Mouse (Mus musculus) layer of hippocampus, adult 8-10 months (tissue): ENCODE results near the gene Adra1b. TPM values are rescaled to one million over a fixed set of nuclear protein-coding genes. Genes with fewer than 3 reads are reported as not detected.

ENCODE experiments used
- DNase-seq, 2 experiments: peaks; one replicate each; pipeline ENCODE4 v3.0.0; 2022; ENCODE audit warnings: low spot score in 2 of 2
- total RNA-seq, 4 experiments: library from RNA; stranded (reverse); gene quantifications; 2 replicates each; pipeline ENCODE4 v1.2.4; 2022

Adra1b gene
- total RNA-seq, 4 experiments from 2014 or later = 3.8 to 4.4 (median 3.9) TPM

DNA sequence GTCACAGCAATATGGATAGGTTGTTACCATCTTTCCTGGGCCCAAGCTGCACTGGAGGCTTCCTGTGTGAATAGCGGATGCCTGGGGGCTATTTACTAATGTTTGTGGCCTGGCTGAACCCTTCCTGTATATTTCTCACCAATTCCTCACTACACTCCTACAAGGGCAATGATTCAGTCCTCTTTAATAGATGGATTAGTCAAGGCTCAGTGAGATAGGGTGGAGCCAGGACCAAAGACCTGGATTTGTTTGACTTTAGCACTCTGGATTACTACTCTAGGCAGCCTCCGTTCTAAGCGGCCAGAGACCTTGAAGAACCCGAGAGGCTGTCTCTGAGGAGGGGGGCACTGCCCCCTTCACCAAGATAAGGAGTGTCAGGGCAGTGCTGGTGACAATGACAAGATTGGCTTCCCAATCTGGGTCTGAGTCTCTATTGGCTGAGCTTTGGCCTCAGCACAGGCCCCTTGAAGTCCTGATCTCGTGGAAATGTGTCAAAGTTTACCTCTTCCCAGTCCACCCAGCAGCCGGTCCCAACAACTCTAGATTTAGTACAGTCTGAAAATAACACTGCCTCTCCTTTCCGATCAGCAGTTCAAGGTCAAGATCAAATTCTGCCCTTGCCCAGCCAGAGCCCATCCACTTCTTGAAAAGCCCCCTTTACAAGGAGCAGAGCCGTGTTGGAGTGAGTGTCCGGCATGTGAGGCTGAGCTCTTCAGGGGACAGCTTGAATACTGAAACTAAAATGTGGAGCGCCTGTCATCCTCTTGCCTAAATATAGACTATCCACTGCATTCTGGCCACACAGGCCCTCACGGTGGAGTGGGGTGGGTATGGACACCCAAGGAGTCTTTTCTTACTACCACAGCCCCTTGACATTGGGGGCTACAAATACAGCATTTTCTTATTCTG is 80.2 kb downstream of the Adra1b start:
- no peak for DNase-seq

DNA sequence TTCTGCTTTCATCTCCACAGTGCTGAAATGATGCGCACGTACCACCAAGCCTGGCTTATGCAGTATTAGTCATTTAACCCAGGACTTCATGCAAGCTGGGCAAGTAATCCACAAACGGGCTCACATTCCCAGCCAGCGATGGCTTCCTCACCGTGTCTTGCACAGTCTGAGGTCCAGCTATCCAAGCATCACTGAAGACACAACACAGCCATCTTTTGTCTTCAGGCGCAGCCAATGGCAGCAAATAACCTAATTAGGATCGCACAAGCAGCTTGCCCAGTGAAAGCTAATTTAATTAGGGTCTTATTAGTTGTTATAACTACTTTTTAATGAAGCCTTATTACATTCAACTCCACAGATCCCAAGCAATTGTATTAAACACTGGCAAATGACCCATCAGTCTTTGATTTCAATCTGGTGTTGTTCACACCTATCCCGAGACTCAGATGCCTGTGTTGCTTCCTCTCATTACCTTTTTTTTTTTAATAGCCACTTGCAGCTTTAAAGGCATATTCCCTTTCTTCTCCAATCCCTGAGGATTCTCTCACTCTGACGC is 83.6 kb downstream of the Adra1b start:
- DNase-seq = no peak

DNA sequence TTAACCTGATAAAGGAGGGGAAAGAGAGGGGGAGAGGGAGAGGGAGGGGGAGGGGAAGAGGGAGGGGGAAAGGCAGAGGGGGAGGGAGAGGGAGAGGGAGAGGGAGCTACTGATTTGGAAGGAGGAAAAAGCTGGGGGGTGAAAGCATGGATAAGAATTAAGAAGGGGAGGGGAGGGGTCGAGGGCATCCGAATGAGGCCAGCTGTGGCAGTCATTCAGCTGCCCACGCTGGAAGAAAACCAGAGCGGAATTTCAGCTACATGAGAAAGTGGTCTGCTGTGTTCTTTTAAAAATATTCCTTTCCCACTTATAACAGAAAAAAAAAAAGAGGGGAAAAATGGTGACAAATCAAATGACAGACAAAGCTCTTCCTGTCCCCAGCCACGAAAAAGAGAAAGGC is 88.5 kb downstream of the Adra1b start:
- no peak for DNase-seq

DNA sequence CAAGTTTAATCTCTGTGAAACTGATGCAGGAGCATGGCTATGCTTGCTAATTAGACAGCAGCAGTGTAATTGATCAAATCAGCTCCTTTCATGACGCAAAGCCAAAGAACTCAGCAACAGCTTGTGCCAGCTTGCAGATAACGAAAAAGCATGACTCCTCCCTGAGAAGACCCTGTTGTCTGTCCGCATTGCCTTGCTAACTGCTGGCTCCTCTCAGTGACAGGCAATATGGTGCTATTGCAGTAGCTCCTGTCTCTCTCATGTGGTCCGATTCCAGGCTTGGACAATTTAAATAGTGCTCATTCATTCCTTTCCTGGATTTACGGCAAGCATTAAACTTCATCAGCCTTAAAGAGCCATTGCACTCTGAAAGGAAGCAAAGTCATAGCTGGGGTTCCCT is 93.3 kb downstream of the Adra1b start:
- no peak for DNase-seq

DNA sequence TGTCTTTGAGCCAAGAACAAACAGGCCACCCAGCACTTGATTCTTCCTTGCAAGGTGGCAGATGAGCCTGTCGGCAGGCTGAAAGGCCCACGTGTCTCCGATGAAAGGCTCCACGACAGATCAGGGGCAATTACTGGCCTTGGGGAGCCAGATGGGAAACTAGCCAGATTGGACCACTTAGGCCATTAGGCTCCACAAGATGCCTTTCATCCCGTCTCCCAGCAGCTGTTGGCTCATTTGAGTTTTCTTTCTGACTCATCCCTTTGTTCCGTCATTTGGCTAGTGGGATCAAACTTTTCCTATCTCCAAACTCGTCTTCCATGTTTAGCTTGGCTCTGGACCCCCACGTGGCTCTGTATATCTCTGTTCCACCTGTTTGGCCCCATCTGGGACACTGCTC is 105.0 kb downstream of the Adra1b start:
- no peak for DNase-seq

DNA sequence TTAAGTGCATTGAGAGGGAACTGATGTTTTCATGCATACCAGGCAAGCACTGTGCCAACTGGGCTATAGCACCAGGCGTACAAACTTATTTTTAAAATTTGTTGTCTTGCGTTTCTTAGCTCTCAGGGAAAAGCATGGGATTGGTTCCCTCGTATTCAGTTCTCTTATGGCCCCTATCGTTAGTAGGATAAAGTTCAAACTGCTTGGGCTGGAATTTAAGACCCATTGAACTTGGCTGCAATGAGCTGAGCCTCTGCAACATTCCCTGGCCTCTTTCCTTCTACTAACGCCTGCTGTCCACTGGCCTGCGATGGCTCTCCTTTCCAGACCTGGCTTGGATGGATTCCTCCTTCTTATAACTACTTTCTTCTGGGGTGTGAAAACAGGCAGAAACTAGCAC is 110.6 kb downstream of the Adra1b start:
- no peak for DNase-seq

DNA sequence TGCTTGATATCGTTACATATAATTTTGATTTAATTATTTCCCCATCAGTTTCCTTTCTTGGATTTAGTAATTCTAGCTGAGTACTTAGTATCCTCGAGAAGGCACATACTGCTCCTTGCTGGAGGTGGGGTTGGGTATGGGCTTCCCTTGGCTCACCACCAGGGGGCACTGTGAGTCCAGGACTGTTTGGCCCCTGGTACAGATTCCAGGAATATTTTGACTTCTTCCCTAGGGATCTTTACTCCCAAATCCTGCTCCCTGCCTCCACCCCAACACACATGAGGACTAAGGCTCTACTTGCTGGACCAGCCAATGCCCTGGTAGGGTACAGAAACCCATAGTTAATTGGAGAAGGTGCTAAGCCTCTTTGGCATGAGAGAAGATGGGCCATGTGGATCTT is 117.2 kb downstream of the Adra1b start:
- peak; percentile 24 to 72 for DNase-seq

DNA sequence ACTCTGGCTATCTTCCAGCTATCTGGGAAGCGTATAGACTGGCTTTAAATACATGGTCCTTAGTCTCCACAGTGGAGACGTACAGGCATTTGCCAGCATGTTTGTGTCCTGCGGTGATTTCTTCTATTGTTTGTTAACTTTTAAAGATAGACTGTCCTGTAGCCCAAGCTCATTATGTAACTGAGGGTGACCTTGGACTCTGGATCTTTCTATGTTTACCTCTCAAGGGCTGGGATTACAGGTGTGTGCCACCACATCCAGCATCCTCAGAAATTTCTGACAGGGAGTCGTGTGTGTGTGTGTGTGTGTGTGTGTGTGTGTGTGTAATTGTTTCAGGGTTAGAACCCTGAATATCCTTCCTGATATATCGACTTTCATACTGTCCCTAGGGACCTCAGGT is 117.9 kb downstream of the Adra1b start:
- DNase-seq = no peak

DNA sequence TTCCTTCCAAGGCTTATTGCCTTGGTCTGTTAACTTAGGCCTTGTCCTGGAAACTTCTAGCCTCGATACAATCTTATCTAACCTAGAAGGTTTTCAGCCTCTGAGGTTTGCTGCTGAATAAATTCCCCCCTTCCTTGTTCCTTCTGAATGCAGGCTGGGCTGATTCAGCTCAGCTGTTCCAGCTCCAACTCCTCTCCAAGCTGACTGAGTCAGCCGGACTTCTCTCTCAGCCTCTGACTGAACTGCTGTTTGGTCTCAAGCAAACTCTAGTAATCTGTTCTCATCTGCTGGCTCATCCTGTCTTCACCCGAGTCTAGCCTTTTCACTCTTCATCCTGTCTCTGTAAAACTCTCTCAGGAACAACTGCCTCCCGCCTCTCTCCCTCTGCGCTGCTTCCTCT is 121.5 kb downstream of the Adra1b start:
- no peak for DNase-seq

DNA sequence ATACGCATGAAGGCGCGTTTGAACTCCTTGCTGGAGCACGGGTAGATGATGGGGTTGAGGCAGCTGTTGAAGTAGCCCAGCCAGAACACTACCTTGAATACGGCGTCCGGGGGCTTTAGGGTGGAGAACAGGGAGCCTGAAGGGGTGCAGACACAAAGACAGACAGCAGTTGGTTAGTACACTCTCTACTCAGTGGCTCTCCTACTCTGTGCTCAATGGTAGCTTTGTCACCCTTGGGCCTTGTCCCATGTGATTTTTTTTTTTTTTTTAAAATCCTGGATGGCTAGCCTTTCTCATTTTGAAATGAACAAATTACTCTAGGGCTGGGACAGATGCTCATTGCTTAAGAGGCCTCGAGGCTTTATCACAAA is 124.7 kb downstream of the Adra1b start:
- DNase-seq = no peak

DNA sequence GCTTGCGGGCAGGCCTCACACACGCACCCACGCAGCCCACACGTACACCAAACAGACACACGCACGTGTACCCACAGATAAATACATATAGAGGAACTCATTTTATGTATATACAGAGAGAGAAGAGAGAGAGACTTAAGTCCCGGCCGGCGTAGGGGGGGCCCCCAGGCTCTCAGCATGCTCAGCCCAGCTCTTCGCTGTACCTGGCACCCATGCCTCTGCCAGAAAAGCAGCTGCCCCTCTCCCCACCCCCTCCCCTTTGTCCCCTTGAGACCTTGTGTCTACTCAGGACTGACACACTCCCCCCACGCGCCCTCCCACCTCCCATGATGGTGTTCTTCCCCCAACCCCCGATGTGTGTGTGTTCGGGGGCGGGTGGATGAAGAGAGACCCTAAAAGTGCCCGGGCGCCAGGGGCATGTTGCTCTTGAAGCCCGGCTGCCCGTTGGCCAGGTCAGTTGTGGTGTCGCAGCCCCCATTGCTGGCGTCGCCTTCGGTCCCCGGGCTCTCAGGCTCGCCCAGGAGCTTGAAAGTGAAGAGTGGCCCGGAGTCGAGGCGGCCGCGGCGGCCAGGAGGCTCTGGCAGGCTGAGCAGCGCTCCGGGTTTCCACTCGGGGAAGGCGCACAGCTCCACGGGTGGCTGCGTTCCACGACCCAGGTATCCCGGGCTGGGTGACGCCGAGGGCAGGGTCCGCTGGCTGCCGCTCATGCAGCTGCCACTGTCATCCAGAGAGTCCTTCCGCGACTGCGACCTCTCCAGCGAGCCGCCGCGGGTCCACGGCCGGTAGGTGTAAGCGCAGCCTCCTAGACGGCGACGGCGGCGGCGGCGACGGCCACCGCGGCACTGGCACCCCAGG is 125.3 kb downstream of the Adra1b start:
- DNase-seq = no peak

DNA sequence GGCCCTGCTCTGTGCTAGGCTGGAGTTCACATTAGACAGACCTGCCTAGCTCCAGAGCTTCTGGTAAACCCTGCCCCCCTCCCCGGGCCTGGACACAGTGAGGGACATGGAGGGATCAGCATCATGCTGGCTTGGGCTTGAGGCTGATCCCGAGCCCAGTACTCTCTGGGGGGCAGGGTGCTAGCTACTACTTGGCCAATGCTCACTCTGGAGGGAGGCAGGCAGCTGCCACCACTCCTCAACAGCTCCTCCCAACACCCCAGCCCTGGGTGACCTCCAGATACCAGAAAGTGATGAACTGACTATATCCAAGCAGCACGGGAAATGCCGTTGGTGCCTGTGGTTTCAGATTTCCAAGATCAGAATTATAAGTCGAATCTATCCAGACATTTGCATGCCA is 127.3 kb downstream of the Adra1b start:
- DNase-seq = no peak

DNA sequence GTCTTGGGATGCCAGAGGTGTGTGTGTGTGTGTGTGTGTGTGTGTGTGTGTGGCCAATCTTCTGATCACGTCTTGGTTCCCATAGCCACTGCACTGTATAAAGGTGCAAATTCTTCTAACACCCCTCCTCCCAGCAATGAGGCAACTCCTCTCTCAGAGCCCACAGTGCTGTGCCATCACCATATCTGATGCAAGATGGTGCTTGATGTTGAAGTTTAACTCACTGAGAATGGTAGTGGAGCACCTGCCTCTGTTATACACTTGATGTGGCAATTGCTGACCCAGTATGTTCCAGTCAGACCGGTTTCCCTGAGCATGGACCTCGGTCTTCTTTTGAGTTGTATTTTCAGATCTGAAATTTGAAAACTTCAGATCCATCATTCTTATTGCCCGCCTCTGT is 130.9 kb downstream of the Adra1b start:
- DNase-seq = no peak

DNA sequence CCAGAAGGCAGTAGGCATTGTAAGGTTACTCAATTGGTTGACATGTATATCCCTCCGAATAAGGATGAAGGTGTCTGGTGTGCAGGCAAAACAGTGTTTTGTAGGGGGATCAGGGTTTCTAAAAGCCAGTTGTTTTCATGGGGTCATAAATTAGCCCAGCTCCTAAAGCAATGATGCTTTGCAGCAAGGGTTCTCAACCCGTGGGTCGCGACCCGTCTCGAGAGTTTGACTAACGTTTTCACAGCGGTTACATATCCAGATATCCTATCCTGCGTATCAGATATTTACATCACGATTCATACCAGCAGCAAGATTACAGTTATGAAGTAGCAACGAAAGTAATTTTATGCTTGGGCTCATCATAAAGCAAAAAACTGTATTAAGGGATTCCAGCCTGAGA is 133.3 kb downstream of the Adra1b start:
- no peak for DNase-seq

DNA sequence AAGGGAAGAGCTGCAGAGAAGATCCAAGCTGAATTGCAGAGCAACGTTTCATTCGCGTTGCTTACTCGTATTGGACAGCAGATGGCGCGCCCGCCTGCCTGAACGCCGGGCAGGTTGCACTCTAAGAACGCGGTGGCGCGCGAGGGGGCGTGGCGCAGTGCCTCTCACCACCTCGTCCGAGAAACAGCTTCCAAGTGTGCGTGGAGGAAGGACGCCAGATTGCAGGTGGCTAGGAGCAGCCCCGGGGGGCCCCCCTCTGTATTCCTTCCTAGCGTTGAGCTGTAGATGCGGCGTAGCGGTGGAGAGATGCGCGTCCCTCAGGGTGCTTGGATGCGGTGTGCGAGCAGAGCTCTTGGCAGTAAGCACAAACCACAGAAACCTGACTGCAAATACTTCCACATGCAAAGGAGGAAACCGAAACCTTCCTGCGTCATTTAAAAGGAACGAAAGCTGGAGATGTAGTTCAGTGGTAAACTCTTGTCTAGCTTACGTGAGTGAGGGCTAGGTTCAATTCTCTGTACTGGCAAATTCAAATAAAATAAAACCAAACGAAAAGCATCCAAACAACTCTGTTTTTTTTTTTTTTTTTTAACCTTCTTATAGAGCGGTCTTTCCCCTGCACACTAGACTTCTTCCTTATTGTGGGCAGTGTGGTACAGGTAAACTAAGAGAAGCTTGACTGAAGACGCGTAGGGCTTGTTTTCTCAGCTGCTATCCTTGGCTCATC is 133.9 kb downstream of the Adra1b start:
- peak; percentile 50 to 73 for DNase-seq

DNA sequence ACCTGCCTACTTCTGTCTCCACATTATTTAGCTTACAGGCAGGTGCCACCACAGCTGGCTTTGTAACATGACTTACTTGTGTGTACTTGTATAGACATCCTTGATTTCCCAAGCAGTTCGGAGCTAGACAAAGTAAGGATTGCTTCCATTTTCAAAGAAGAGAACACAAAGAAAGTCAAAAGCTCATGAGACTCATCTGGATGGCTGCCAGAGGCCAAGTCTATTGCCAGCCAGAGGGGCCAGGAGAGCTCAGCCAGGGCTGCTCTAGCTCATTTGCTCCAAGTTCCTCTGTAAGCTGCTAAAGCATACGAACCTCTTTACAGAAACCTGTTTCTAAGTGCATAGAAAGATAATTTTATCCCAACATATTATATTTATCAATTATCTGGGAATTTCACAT is 142.6 kb downstream of the Adra1b start:
- no peak for DNase-seq

DNA sequence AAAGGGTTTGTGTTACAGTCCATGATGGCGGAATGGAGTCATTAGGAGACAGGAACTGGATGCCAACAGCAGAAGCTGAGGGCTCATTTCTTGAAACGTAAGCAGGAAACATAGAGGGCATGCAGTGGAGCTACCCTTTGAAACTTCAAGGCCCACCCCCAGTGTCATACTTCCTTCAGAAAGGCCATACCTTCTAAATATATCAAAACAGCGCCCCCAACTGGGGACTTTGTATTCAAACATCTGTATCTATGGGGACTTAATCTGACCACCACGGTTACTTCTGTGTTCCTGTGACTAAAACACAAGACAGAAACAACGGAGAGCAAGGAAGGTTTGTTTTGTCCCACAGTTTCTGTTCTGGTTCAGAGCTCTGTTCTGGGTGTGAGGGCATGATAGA is 145.6 kb downstream of the Adra1b start:
- DNase-seq = no peak

DNA sequence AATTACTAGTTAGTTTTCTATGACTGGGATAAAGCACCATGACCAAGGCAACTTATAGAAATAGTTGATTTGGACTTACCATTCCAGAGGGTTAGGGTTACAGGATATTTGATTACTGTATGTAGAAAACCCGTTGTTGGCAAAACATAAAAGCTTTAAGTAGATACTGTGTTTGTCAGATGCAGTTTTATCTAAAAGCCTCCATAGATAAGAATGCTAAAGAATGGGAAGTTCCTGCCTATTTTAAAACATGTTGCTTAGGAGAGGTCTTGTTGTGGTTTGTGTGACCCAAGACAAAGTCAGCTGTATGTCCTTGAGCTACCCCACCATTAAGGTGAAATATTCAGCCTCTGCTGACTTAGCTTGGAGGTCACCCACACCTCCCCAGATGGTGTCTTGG is 146.4 kb downstream of the Adra1b start:
- no peak for DNase-seq

DNA sequence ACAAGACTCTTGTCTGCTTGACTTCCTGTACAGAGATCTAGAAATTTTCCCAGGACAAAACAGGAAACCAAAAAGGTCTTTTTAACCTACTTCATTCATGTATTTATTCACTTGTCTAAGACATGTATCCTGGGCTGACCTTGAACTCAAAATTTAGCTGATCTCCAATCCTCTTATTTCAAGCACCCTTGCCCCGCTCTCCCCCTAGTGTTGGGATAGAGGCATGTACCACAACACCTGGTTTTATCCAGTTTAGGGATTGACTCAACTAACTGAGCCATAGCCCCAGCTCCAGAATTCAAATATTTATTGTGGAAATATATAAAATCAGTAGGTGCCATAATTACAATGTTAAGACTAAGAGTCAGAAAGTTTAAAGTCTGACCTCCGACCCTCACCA is 149.5 kb downstream of the Adra1b start:
- DNase-seq = no peak

DNA sequence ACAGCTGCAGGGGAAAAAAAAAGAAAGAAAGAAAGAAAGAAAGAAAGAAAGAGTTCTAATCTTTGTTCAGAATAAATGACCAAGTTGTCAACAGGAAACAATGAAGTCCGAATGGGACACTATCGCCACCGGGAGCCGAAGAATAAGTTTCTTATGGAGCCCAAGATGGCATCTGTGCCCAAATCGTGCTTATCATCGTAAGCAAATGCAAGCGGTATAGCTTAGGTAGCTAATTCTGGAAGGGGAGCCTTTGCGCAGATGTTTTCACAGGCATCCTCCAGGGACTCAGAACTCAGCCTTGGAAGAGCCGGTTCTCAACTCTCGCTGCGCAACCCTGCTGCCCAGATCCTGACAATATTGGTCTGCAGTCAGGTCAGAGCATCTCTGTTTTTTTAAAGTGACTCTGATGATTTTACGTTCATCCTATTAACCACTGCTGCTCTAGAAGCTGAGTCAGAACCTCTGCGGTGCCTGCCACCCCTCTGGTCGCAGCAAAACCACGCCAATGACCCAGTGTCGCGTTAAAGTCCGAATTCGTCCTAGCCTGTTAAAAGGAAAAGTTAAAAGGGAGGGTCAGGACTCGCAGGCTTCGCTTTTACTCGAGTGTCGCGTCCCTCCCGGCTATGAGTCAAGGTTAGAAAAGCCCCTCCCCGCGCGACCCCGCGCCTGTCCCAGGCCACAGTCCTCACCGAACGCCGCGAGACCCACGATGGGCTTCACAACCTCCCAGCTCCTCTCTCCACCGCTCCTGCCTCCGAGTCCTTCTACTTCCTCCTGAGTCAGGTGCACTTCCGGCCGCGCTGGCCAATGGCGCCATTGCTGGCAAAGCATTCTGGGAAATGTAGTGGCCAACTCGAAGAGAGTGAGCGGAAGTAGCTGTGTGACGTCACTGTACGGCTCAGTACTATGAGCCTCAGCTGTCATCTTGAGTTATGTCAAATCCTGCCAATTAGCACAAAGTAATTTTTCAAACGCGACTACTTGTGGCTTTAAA is 153.5 kb downstream of the Adra1b start, which contains the start of gene Ttc1:
Gene Ttc1 (minus strand): TSS at position 776 of the 994 bp plus-strand sequence.
- DNase-seq = peak; percentile 96 to 98
